Mouse (Mus musculus) T-helper 2 cell (primary cell): ENCODE results near the gene Gm29776.

Experiments
- in situ Hi-C: fragments of 300-600 bp; cut with MboI, MseI; formaldehyde crosslinking; loops from one replicate; pipeline ENCODE4 v1.15.1; 2025; ENCODE audit warnings: high pct_unique_total_duplicates

The Gm29776 gene

DNA sequence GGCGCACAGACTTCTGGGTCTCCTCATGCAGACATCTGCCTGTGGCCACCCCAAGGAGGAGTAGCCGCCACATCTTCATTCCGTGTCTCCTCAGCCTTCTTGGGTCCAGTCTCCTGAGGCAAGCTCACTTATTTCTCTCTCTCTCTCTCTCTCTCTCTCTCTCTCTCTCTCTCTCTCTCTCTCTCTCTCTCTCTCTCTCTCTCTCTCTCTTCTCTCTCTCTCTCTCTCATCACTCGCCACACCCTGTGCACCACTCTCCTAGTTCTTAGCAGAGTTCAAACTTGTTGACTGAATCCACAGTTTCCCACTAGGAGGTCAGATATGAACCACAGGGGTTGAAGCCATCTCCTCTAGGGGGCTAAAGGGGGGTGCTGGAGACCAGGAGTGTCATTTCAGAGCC is at the start of gene Gm29776:
Gene Gm29776, minus strand, starts transcription at position 101 of the 400 bp plus-strand sequence.
- in situ Hi-C loops, result loop anchor here (5.0 kb wide), 1 partner anchor 46 kb away; no protein-coding TSS in a partner anchor

DNA sequence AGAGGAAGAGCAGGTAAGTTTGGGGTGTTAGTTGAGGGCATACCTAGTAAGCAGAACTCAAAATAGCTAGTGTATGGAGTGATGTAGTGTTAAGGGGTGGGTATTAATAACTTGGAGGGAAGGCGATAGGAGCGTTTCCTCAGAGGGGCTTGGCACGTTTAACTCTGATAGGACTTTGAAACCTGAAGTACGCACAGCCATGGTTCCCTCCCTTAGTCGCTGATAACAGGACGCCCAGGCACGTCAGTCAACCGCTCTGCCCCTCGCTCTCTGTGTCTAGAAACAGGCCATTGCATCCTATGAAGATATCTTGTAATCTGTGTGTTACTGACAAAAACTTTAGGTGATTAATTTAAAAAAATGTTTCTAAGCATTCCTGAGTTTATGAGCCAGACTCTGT is 47.4 kb upstream of the Gm29776 start:
- in situ Hi-C loops, result loop anchor here (10.0 kb wide), 1 partner anchor 361 kb away; no protein-coding TSS in a partner anchor

DNA sequence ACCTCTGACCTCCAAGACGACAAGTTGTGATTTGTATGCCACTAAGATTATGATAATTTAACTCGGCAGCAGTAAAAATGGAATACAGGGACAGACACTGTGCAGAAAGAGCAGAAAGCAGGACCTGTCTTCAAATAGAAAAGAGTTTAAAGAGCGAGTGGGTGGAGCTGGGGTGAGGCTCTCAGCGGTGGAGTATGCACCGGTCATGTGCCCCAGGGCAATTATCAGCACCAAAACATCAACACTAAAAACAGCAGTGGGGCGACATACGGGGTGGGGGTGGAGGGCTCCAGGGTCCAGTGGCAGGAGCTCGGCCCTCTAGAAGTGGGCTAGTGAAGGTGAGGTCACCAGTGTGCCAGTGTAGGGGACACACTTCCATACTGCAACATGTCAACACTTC is 45.8 kb upstream of the Gm29776 start:
- in situ Hi-C loops, result loop anchor here (10.0 kb wide), 1 partner anchor 360 kb away; no protein-coding TSS in a partner anchor

DNA sequence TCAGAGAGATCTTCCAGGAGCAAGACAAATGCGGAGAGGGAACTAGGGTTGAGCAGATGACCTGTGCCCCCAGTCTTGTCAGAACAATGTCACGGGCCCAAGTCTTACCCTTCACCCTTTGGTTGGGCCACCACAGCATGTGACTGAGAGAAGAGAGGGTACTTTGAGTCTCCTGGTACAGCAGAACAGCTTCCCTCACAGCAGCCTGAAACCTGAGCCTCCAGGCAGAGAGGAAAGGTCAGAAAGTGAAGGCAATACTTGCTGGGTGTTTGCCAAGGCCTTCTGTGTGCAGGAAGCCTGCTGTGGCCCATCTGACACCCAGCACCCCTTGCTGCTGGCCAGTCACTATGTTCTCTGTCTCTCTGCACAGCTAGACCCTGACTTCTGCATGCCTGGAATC is 43.7 kb upstream of the Gm29776 start:
- in situ Hi-C loops, result loop anchor here (10.0 kb wide), 1 partner anchor 358 kb away; no protein-coding TSS in a partner anchor

DNA sequence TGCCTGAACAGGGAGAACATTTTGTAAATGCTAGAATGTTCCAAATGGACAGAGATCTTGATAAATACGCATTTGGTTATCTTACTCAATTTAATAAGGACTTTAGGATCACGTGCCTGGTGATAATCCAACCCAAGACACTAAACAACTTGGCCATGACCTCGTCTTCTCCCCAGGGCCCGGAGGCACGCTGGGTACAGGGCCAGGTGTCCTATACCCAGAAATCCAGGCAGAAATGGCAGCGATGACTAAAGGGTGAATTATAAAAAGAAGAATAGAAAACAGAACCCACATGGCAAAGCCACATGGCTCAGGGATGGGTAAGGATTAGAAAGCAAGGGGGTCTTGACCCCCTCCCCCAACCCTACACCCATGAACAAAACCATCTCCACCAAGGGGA is 43.1 kb upstream of the Gm29776 start:
- in situ Hi-C loops, result loop anchor here (10.0 kb wide), 1 partner anchor 357 kb away; no protein-coding TSS in a partner anchor

DNA sequence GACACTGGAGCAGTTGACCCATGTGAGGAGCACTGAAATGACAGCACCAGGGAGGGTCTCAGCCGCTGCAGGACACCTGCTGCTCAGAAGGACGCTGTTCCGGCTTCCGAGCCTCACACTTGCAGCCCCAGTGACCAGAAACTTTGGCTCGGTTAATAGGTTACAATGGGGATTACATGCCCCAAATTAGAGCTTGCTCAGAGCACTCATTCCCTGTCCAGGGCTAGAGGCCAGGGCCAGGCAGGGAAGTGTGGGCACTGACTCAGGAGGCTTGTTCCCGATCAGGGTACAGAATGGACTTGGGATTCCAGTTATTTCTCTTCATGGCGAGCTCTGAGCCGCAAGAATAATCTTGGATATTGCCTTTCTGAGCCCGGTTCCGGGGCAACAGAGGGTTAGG is 39.0 kb upstream of the Gm29776 start:
- in situ Hi-C loops, result no loop called here

DNA sequence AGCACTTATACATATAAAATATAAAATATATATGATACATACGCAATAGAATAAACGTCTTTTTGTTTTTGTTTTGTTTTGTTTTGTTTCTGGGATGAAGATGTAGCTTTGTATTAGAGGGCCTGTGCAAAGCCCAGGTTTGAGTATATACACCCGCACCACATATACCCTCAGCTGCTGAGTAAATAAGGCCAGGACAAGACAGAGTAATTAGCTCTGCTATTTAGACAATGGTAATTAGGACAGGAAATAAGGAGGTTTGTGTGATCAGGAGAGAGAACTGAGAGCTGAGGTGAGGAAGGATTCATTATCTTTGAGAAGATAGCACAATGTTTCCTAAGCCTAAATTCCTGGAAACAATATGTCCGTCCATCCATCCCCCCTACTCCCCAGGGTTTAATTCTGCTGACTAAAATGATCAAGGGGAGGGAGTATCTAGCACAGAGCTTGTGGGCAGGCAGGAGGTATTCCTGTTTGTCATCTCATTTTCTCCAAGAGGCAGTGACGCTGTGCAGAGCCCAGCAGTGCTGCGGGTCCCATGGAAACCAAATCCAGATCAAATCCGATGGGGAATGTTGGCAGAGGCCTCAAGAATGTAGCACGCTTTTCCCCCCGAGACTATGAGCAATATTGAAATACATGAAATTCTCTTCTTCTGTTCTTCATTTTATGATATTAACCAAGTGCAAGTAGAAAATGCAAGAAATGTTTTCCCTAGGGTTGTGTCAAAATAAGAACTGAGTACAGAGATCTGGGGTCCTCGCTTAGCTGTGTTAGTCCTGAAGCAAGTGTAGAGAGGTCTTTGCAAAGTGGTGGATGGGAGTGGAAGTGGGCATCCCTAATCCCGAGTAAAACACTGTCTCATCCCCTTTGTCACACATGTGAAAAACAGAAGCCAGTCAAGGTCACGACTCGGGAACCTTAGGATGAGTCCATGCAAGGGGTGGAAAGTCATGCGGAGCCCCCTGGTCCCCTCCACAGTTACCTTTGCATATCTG is 38.2 kb upstream of the Gm29776 start:
- in situ Hi-C loops, result no loop called here

DNA sequence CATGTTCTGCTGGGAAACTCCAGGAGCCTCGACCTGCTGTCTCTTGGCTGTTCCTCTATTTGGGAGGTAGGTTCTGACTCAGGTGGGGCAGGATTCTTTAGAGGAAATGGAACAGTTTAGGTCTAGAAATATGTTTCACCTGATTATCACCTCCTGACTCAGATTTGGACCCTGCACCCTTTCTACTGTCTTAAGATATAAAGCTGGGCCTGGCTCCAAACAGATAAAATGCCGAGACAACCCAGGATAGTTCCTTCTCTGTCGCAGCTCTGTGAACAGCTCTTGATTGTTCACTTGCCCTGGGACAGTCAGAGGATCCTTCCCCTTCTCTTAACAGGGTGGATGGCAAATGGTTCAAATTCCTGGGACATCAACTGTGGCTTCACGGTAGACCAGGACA is 36.6 kb upstream of the Gm29776 start:
- in situ Hi-C loops, result no loop called here

DNA sequence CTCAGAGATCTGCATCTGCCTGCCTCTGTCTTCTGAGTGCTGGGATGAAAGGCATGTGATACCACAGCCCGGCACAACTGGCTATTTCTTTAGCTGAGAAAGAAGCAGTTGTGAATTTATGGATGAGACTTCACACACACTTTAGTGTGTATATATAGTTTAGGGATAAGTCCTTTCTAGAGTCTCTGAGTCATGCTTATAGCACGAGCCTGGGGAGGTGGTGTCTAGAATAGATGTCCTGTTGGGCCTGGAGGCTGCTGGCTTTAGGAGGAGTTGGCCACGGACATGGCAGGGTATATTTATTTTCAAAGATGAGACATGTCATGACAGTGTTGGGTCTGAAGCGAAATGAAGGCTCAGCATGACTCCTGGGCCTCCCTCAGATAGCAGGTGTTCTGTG is 35.4 kb upstream of the Gm29776 start:
- in situ Hi-C loops, result no loop called here

DNA sequence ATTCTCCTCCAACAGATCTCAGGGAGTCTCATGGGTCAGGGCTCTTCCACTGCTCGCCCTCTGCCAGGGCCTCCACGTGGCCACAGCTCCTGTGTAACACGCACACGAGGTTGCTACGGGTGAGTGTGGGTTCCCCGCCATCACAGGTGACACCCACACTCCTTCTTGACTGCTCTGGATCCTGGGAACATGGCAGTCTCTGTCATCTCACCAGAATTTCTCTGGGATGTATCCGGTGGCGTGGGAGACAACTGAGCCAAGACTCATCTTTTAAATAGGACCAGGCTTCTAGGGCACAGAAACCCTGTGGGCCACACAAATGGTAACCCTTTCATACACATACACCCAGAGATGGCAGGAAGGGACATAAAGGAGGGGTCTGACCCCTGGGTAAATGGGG is 33.6 kb upstream of the Gm29776 start:
- in situ Hi-C loops, result no loop called here

DNA sequence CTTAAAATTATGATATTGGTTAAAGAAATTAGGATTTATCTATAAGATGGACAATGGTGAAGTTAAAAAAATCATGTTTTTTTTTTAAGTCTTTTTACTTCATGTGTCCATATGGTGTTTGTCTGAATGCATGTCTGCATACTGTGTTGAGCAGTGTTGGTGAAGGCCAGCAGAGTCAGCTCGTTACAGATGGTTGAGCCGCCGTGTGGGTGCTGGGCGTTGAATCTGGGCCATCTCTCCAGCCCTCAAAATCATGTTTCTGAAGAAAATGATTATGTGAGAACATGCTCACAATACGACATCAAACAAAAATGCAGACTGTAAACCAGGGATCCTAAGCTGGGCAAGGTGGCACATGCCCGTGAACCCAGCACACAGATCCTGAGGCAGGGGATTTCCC is 31.7 kb upstream of the Gm29776 start:
- in situ Hi-C loops, result no loop called here

DNA sequence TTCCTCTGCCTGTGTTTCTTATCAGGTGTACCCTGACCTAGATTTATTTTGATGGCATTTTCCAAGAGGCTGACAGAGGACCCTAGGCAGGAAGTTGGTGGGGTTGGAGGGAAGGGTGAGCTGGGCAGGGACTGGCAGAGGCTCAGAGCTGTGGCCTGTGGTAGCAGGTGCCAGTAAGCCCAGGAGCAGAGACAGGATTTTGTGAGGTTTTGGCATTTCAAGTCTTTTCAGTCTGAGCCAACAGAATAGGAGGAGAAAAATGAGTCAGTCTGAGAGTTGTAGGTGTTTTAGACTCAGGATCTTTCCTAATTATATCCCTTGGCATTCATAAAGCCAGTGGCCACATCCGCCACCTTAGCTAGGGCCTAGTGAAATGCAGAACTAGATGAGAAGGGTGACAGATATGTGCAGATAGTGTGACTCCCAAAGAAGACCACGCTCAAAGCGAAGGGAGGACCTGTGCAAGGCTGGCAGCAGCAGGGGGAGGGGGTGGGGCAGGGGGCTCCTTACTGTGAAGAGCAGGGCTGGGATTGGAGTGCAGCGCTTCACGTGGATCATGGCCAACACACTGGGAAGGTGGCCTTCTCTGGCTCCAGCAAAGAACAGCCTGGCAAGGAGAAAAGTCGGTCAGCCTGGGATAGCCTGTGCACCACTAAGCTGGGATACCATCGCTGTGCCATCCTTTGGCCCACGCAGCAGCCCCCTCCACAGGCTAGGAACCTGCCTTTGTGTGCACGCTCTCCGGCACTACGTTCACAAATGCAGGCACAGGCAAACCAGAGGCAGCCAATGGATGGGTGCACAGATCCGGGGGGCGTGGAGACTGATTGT is 30.4 kb upstream of the Gm29776 start:
- in situ Hi-C loops, result no loop called here

DNA sequence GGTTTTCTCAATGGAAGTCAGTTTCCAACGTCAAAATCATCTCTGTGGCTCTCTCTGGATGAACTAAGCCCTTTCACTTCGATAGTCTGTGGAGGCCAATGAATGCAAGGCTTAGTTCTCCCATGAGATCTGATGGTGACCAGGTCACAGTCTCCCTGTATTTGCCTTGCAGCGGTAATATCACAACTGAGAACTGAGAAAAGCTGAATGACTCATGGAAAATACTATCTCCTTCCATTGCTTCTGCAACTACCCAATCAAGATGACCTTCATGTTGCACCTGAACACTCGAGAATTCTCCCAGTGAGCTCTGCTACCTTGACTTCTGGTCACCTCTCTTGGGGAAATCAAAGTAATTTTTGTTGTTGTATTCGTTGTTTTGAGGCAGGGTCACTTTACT is 28.9 kb upstream of the Gm29776 start:
- in situ Hi-C loops, result no loop called here

DNA sequence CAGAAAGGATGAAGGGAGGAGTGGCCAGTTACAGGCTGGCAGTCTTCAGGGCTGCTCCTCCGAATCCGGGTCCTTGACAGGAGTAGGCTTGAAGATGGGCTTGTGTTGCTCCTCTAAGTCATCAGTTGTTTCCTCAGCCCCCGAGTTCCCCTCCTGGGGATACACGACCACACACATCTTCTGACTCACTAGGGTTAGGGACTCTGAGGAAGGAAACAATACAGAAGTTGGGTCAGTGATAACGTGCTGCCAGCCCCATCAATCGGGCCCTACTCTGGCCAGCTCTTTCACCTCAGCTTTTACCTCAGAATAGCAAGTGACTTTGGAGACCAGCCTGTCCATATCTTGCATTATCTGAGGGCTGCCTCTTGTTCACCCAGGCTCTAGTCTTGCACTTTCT is 25.4 kb upstream of the Gm29776 start:
- in situ Hi-C loops, result no loop called here

DNA sequence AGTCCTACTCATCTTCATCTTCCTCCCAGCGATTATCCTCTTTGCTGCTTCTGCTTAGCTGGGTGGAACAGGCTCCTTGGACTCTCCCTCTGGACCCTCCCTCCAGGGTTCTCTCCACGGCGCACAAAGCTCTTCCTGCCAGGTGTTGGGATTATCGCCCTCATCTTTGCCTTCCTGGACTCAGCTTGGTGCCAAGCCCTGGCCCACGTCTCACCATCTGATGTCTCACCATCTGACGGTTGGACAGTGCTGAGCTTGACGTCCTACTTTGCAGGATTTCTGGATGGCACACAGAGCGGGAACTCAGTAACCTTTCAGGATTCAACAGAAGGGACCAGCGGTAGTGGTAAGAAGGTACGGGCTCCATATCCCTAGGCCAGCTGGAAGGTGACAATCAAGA is 23.1 kb upstream of the Gm29776 start:
- in situ Hi-C loops, result no loop called here

DNA sequence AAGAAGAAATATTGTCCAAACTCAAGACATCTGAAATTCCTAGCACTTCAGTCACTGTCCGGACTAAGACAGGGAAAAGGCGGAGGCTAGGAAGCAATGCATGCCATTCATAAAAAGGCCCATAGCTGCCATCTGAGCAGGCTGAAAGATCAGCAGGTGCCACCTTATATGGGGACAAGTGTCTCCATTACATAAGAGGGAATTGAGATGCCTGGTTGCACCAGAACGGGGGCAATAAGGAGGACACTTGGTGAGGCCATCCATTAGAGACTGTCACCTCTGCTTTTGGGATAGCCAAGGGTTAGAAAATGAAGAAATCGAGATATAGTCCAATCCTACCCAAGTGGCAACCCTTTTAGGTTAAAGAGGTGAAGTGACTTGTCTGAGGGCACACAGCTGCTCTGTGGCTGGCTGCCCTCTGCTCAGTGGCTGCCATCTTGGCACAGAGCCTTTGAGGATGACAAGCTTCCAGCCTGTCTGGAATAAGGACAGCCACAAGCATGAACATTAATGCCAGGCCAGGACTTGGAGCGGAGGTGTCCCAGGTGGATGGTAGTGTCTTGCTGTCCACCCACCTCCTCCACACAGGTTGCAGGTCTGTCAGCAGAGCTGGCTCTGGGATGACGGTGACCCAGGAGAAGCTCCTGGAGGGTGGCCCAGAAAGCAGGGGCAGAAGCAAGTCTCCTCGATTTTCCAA is 22.2 kb upstream of the Gm29776 start:
- in situ Hi-C loops, result no loop called here

DNA sequence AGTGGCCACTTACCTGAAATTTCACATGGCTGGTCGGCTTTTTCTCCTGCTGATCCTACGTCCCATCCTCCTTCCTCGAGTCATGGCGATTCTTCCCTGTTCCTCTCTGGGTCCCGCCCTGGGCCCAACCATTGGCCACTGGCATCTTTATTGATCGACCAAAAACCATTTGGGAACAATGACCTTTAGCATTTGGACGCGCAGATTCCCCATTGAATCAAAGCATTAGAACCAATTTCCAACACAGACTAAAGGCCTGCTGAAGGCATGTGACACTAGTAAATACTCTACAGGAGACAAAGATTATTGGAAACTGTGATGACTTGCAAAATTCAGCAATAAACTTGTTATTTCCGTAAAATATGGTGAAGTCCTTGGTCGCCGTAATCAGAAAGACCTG is 21.4 kb upstream of the Gm29776 start:
- in situ Hi-C loops, result no loop called here

DNA sequence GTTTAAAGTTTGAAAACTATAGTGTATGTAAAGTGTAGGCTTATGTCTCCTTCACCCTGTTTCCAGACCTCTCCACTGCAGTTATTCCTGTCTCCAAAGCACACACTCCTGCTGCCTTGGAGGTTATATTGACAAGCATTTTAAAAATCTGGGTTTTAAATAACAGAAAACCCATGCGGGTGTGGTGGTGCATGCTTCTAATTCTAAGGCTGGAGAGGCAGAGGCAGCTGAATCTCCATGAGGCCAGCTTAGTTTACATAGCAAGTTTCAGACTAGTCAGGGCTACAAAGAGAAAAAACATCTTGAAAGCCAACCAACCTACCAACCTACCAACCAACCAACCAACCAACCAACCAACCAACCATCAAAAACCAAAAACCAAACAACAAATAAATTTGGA is 16.8 kb upstream of the Gm29776 start:
- in situ Hi-C loops, result no loop called here

DNA sequence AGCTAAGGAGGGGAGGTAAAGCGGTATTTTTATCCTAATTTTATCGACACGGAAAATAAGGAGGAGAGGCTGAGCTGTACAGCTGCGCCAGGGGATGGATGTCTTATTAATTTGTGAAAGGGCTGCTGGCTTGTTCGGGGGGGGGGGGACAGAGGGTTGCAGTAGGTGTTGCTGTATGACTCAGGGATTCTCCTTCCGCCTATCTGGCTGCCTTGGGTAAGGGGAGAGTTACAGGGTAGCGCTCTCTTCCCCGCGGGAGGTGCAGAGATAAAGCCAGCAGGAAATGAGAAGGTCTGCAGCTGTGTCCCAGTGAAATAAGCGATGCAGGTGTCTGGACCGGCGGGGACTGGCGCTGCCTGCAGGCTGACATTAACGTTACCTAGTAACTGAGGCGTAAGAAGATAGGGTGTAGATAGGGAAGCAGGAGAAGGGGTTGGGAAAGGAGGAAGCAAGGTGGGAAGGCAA is 16.0 kb upstream of the Gm29776 start:
- in situ Hi-C loops, result loop anchor here (5.0 kb wide), 1 partner anchor 73 kb away; no protein-coding TSS in a partner anchor

DNA sequence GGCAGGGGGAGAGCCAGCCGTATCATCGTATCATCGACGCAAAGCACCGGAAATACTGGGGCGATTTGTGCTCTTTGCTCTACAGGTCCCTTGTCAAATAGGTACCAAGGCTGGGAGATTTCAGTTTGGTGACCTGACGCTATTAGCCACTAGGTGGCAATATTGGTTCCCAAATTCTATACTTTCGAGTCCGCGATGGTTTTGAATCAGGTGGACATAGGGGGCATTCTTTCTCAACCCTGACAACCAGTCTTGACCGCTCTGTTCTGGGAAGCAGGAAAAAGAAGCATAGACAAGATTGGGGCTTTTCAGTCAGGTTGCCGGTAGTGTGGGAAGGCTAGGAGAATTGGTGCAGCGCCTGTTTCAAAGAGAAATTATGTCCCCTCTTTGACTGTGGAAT is 15.5 kb upstream of the Gm29776 start:
- in situ Hi-C loops, result loop anchor here (5.0 kb wide), 1 partner anchor 73 kb away; no protein-coding TSS in a partner anchor

DNA sequence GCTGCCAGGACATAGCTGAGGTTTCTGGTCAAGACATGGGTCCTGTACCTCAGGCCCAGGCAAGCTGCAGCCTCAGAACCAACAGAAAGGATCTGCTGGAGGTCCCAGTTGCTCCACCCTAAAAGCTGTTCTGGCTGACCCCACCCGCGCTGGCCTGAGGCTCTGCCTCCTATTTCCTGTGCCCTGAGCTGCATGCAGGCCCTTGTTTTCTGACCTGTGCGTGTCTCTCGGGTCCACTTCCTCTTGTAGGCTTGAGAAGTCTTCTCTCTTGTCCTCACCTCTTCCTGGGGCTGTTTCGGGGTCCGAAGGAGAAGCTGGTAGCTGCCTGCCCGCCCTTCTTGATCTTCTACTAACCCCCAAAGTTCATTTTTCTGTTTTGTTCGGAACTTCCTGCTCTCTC is 14.2 kb upstream of the Gm29776 start:
- in situ Hi-C loops, result loop anchor here (5.0 kb wide), 1 partner anchor 74 kb away; no protein-coding TSS in a partner anchor
